Mouse (Mus musculus) thymus, adult 18-20 months (tissue): Measurements from ENCODE around the gene Smyd1.

Experiments used
- DNase-seq, 2 experiments: peaks; one replicate each; pipeline ENCODE4 v3.0.0; 2022; ENCODE audit warnings: mixed read lengths in 2 of 2

Gene Smyd1

DNA sequence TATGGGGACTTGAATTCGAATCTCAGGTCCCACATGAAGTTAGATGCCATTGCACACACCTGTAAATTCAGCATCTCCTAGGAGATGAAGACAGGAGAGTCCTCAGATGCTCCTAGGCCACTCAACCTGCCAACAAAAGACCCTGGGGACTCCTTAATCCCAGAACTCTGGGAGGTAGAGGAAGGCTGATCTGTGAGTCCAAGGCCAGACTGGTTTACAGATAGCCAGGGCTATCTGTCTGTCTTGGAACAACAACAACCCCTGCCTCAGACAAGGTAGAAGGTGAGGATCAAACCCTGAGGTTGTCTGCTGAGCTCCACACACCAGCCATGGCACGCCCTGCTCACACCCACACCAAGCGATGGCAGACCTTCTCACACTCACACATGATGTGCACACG is 62.9 kb downstream of the Smyd1 start:
- no peak for DNase-seq

GRCm38 (mm10) chr6:71258562-71258961 is 63.5 kb downstream of the Smyd1 start:
- DNase-seq = no peak

- no peak for DNase-seq
Measured at GRCm38 (mm10) chr6:71257375-71257774, 64.7 kb downstream of the Smyd1 start.

DNA sequence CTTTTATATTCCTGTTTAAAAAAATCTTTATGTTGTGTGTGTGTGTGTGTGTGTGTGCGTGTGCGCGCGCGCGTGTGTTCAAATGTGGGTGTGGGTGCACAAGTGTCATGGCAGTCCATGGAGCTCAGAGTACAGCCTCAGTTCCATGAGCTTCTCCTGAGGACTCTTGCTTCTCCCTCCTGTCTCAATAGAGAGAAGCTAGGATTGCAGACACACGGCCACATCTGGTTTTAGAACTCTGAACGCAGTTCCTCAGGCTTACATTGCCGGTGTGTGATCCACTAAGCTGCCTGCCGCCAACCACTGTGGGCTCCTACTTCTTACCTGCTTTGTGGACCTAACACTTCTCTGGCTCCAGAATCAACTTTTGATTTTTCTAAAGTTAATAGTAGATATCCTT is 65.9 kb downstream of the Smyd1 start:
- no peak for DNase-seq

DNA sequence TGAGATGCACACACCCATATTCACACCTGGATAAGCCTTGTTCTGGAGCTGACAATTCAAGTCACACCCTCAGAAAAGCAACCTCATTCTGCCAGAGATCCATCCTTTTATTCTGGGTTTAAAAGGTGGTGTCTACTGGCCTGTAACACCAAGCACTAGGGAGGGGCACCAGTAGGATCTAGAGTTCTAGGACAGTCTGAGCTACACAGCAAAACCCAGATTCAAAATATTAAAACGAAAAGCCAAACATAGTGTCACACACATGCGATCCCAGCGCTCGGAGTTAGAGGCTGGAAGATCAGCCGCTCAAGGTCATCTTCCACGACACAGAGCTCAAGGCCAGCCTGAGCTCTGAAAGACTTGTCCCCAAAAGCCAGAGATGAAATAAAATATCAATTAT is 67.6 kb downstream of the Smyd1 start:
- DNase-seq = no peak

DNA sequence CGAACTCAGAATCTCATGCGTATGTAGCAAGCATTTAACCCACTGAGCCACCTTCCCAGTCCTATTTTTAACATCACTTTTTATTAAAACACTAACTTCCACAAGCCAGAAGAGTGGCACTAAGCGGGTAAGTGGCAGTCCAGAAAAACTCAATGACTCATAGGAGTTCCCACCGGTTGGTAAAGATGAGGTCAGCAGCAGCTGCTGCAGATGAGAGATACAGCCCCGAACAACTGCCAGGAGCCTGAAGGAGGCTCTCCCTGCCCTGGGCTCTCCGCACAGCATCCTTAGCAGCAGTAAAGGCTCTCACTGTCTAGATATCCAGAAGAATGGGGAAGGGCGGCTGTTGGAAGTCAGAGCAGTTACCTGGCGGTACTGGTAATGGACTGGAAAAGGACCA is 71.1 kb downstream of the Smyd1 start:
- no peak for DNase-seq

- DNase-seq = no peak
Measured at GRCm38 (mm10) chr6:71249615-71250014, 72.4 kb downstream of the Smyd1 start.

DNA sequence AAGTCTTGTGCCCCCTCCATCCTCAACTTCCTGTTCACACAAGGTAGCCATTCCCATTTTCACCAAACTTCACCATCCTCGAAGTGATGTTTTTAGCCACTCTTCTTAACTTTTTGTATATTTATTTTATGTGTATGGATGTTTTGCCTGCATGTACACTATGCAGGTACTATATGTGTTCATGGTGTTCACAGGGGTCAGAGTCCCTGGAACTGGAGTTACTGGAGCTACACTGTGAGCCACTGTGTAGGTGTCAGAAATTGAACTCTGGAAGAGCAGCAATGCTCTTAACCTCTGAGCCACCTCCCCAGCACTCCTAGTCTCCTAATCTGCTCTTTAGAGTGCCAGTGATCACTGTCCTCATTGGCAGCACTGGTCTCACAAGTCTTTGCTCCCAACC is 73.6 kb downstream of the Smyd1 start:
- DNase-seq = no peak

DNA sequence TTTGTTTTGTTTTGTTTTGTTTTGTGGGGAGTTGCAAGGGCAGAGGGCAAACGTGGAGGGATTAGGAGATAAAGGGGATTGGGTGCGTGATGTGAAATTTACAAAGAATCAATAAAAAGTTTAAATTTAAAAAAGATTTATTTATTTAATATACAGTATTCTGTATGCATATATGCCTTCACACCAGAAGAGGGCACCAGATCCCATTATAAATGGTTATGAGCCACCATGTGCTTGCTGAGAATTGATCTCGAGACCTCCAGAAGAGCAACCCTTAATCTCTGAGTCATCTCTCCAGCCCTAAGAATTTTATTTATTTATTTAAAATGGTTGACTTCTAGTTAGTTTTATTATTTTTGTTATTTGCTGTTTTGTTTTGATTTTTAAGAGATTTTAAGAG is 78.8 kb downstream of the Smyd1 start:
- no peak for DNase-seq

GRCm38 (mm10) chr6:71242811-71243210 is 79.2 kb downstream of the Smyd1 start:
- no peak for DNase-seq

GRCm38 (mm10) chr6:71240831-71241230 is 81.2 kb downstream of the Smyd1 start:
- DNase-seq = no peak

DNA sequence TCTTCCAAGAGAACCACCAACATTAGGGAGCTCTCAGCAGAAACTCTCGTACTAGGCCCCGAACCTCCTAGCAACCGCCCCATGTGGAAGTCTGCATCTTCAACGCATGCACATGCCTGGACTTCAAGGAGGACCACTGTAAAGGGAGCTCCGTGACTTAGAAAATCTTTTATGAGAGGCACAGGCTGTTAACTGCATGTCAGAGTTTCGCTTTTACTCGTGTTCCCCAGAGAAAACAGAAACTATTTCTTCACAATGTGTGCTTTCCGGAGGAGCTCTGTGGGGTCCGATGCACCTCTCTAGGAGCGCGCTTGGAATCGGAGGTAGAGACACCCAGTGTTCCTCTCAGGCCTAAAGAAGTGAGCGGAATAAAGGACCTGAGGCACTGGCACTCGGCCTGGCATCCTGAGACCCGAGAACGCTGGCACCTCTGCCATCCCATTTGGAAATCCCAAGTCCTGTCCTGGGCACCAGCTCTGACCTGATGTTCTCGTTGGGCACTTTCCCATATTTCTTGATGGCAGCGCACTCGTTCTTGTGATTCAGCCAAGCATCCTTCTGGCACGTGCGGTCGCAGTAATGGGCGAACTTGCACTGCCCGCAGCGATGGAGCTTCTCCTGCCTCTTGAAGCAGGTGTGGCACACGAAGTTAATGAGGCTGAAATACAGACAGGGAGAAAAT is 82.8 kb downstream of the Smyd1 start:
- DNase-seq = no peak

- no peak for DNase-seq
Measured at GRCm38 (mm10) chr6:71237031-71237431, 85.0 kb downstream of the Smyd1 start.

GRCm38 (mm10) chr6:71236506-71236905 is 85.5 kb downstream of the Smyd1 start:
- no peak for DNase-seq

GRCm38 (mm10) chr6:71235944-71236343 is 86.1 kb downstream of the Smyd1 start:
- no peak for DNase-seq

- DNase-seq = no peak
Measured at GRCm38 (mm10) chr6:71235121-71235520, 86.9 kb downstream of the Smyd1 start.

- no peak for DNase-seq
Measured at GRCm38 (mm10) chr6:71227157-71227770, 94.8 kb downstream of the Smyd1 start.

- DNase-seq = no peak
Measured at GRCm38 (mm10) chr6:71226544-71226943, 95.5 kb downstream of the Smyd1 start.

GRCm38 (mm10) chr6:71224184-71224943 is 97.7 kb downstream of the Smyd1 start:
- DNase-seq = no peak

GRCm38 (mm10) chr6:71221501-71221900 is 100.5 kb downstream of the Smyd1 start:
- no peak for DNase-seq

- DNase-seq = no peak
Measured at GRCm38 (mm10) chr6:71212471-71212870, 109.6 kb downstream of the Smyd1 start.

DNA sequence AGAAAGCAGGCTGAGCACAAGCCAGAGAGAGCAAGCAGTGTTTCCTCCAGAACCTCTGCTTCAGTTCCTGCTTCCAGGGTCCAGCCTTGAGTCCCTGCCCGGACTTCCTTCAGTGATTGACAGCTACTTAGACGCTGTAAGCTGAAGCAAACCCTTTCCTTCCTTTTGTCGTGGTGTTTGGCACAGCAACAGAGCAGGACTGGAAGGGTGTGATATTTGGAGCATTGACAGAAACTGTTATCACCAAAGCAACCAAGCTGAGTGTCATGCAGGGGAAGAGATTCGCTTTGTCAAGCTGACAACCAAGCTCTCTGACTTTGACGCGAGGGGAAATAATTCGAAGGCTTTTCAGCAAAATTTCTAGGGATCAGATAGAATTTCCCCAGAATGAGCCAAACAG is 110.1 kb downstream of the Smyd1 start:
- DNase-seq = no peak

GRCm38 (mm10) chr6:71208691-71209090 is 113.3 kb downstream of the Smyd1 start:
- no peak for DNase-seq

DNA sequence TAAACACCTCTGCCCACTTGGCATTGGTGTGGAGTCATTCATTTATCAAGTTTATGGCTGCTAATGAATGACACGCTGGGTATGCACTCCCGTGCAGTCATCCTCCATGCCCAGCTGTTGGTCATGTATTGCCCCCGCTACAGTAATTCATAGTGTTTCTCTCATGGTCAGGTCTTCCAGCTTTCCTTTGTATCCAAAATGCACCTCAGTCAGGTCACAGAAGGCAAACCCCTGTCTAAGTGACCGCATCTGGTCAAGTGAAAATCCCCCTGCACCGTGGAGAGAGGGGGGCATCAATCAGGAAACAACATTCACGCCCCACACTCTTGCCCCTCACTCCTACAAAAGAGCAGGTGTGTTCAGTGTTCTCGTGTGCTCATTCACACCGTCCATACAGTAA is 117.9 kb downstream of the Smyd1 start:
- no peak for DNase-seq
